Comparison of ENCODE assay signal across 8 mouse cellular contexts in genomic region chr12:112516697-112517337, GRCm38 (mm10). TPM values are rescaled to one million over a fixed set of nuclear protein-coding genes. Genes with fewer than 3 reads are reported as not detected.
DNase-seq lines count a peak whose midpoint lies in the region; ATAC-seq and TF ChIP-seq lines count a peak whose summit lies in the region.

Tmem179 (minus strand) TSS chr12:112516747.

- H3K4me2 ChIP-seq in heart, embryonic 15.5 days, result peak within 1 kb of the TSS; percentile 6
- no peak within 1 kb of the TSS for H3K4me2 ChIP-seq in lung, embryonic 16.5 days (ENCODE audit: low read depth, low read length)

- intact Hi-C loops in gastrocnemius, adult 2 months (cut with DNase I), result no loop called here

- H3K27me3 ChIP-seq in heart, embryonic 15.5 days, result peaks cover 33% of the 10 kb centered on the region
- H3K27me3 ChIP-seq in lung, embryonic 16.5 days (ENCODE audit: control insufficient read depth, insufficient read depth, low read depth, low read length), result peaks cover 3% of the 10 kb centered on the region; the same call in 1 of the 2 replicates
- no peaks in the 10 kb centered on the region; the same call in 1 of the 2 replicates for H3K27me3 ChIP-seq in splenic B cell, adult 2 months (ENCODE audit: control insufficient read depth, insufficient read depth, low read length, poor library complexity, severe bottlenecking)

- H3K9ac ChIP-seq in heart, embryonic 15.5 days, result no peak within 1 kb of the TSS
- no peak within 1 kb of the TSS for H3K9ac ChIP-seq in lung, embryonic 16.5 days (ENCODE audit: low read length)

- 0 out of 2 replicates have a peak within 1 kb of the TSS, but pooled peaks have one; percentile 3 for H3K4me3 ChIP-seq in gastrocnemius, adult 2 months
- H3K4me3 ChIP-seq in heart, embryonic 15.5 days, result no peak within 1 kb of the TSS
- no peak within 1 kb of the TSS for H3K4me3 ChIP-seq in lung, embryonic 16.5 days (ENCODE audit: low read length)

- WGBS in heart, embryonic 15.5 days, result 18% methylated on average over 14 of the region's 14 CpGs
- 17% methylated on average over 14 of the region's 14 CpGs for WGBS in lung, embryonic 16.5 days

- DNase-seq in gastrocnemius, adult 2 months, result no peak
- no peak for DNase-seq in gastrocnemius, adult 8-10 months (ENCODE audit: low spot score in 2 of 2)
- peak; percentile 82 for DNase-seq in embryo, embryonic 10.5 days (ENCODE audit: low spot score)
- peak; percentile 79 for DNase-seq in kidney, postnatal 10 days
- peak; percentile 6 for DNase-seq in splenic B cell, adult 2 months (ENCODE audit: low read depth, low spot score)
- no peak for DNase-seq in T-cell, adult 2 months (ENCODE audit: low spot score)

- TF ChIP-seq CTCF in gastrocnemius, adult 2 months (IDR thresholded peaks at IDR 0.05), result no peak

- no peak within 1 kb of the TSS for H3K27ac ChIP-seq in gastrocnemius, adult 2 months
- H3K27ac ChIP-seq in heart, embryonic 15.5 days, result peak within 1 kb of the TSS; percentile 6; the same call in 1 of the 2 replicates
- no peak within 1 kb of the TSS for H3K27ac ChIP-seq in lung, embryonic 16.5 days (ENCODE audit: low read length)

- no peaks in the 10 kb centered on the region for H3K9me3 ChIP-seq in heart, embryonic 15.5 days (replicated peaks)
- no peaks in the 10 kb centered on the region for H3K9me3 ChIP-seq in lung, embryonic 16.5 days (ENCODE audit: control insufficient read depth, low read length)

- no peaks in the 10 kb centered on the region for H3K36me3 ChIP-seq in heart, embryonic 15.5 days
- H3K36me3 ChIP-seq in lung, embryonic 16.5 days (ENCODE audit: control insufficient read depth, insufficient read depth, low read length), result no peaks in the 10 kb centered on the region
- H3K36me3 ChIP-seq in splenic B cell, adult 2 months (ENCODE audit: control insufficient read depth, insufficient read depth, low read length, poor library complexity, severe bottlenecking), result no peaks in the 10 kb centered on the region

- peak; percentile 68; the same call in 1 of the 2 replicates for ATAC-seq in heart, embryonic 15.5 days (replicated peaks; ENCODE audit: insufficient number of reproducible peaks, insufficient read depth, low FRiP score, low read depth)
- ATAC-seq in lung, embryonic 16.5 days (ENCODE audit: low read depth), result peak; percentile 36; the same call in 1 of the 2 replicates

- H3K4me1 ChIP-seq in heart, embryonic 15.5 days (replicated peaks), result peaks cover 21% of the 10 kb centered on the region
- H3K4me1 ChIP-seq in lung, embryonic 16.5 days (replicated peaks; ENCODE audit: control insufficient read depth, insufficient read depth, low read length), result 0 out of 2 replicates have a peak, but pooled peaks cover 2% of the 10 kb centered on the region

RNA-seq across cellular contexts. Expression of gene Tmem179, which starts in this region (rescaled TPM):
- not detected for total RNA-seq in gastrocnemius, adult 2 months (2021)
- not detected for total RNA-seq in gastrocnemius, adult 8-10 months (2022)
- 0.39 and 0.99 TPM in 2 replicates for polyA plus RNA-seq in heart, embryonic 15.5 days (2015; fragmentation: Nextera tagmentation; extraction: Ambion mirVana)
- polyA plus RNA-seq in lung, embryonic 16.5 days (2015; fragmentation: Nextera tagmentation; extraction: Ambion mirVana), result 0.41 and 0.43 TPM in 2 replicates

Comparison
In these comparisons a context has a peak if more than half of its experiments do, and no peak if none do; other contexts are left out.
1. Peak in ATAC-seq, H3K27ac ChIP-seq and H3K4me2 ChIP-seq in heart, embryonic 15.5 days; RNA of the gene not detected or under 1 TPM.
2. Peak in ATAC-seq in lung, embryonic 16.5 days; RNA of the gene not detected or under 1 TPM.
3. DNase-seq: peak in embryo, embryonic 10.5 days (single experiment), kidney, postnatal 10 days (single experiment) and splenic B cell, adult 2 months (single experiment); none in gastrocnemius, adult 2 months (single experiment), gastrocnemius, adult 8-10 months (0 of 2) and T-cell, adult 2 months (single experiment).